Comparison of ENCODE assay signal across 9 mouse cellular contexts in genomic region chr5:134901012-134901643, GRCm38 (mm10). TPM values are rescaled to one million over a fixed set of nuclear protein-coding genes. Genes with fewer than 3 reads are reported as not detected.
DNase-seq lines count a peak whose midpoint lies in the region; ATAC-seq and TF ChIP-seq lines count a peak whose summit lies in the region.
"Had no signal": no experiment of that assay in that cellular context is flagged by ENCODE, and none has a peak within 500 bp of the region (broad histone marks: within the 10 kb centered on the region; RNA-seq: fewer than 3 reads in every experiment).

No protein-coding gene starts in this region.

- H3K4me2 ChIP-seq in intestine, embryonic 16.5 days (ENCODE audit: low read depth, low read length): no peak overlapping the region
- H3K4me2 ChIP-seq: liver, embryonic 13.5 days had no signal

- H3K4me1 ChIP-seq in intestine, embryonic 16.5 days (ENCODE audit: control insufficient read depth, insufficient read depth, low read length): peaks cover 13% of the 10 kb centered on the region
- H3K4me1 ChIP-seq in limb, embryonic 10.5 days: peaks cover 40% of the 10 kb centered on the region
- H3K4me1 ChIP-seq: liver, embryonic 13.5 days had no signal

- no peak overlapping the region for H3K9ac ChIP-seq in intestine, embryonic 16.5 days (ENCODE audit: low read depth, low read length)
- H3K9ac ChIP-seq: liver, embryonic 13.5 days had no signal

- intact Hi-C loops in left cerebral cortex, postnatal 10 days (cut with DNase I): loop anchor here (5.0 kb wide), 1 partner anchor 154 kb away; the partner anchor contains the start of gene Eln

- H3K36me3 ChIP-seq in intestine, embryonic 16.5 days (ENCODE audit: control insufficient read depth, insufficient read depth, low read length): no peaks in the 10 kb centered on the region
- H3K36me3 ChIP-seq in limb, embryonic 10.5 days: no peaks in the 10 kb centered on the region
- H3K36me3 ChIP-seq: liver, embryonic 13.5 days had no signal

- CTCF ChIA-PET in Patski (lab: Charles Lee): interaction anchor here (1.1 to 2.2 kb wide), 2 partner anchors 154 to 167 kb away, joined by 3 to 11 read pairs; partner anchors contain the start of gene Eln

- in situ Hi-C loops in Patski (cut with MboI; ENCODE audit: low pct_unique_long_range_greater_than_20kb): loop anchor here (5.0 to 10.0 kb wide), 2 partner anchors 154 to 406 kb away; partner anchors contain the start of gene Eln

- H3K27me3 ChIP-seq in Patski: peaks cover 11% of the 10 kb centered on the region
- no peaks in the 10 kb centered on the region for H3K27me3 ChIP-seq in intestine, embryonic 16.5 days (replicated peaks; ENCODE audit: control insufficient read depth, insufficient read depth, low read length)
- H3K27me3 ChIP-seq in limb, embryonic 10.5 days (ENCODE audit: low read depth, poor library complexity, severe bottlenecking): no peaks in the 10 kb centered on the region

- no peak overlapping the region for H3K27ac ChIP-seq in intestine, embryonic 16.5 days (ENCODE audit: low read length)
- peak overlapping the region; percentile 19; the same call in 1 of the 2 replicates for H3K27ac ChIP-seq in limb, embryonic 10.5 days
- H3K27ac ChIP-seq: liver, embryonic 13.5 days had no signal

- no peaks in the 10 kb centered on the region for H3K9me3 ChIP-seq in intestine, embryonic 16.5 days (ENCODE audit: control insufficient read depth, low read length)
- H3K9me3 ChIP-seq in limb, embryonic 10.5 days (replicated peaks): no peaks in the 10 kb centered on the region
- H3K9me3 ChIP-seq: liver, embryonic 13.5 days had no signal

- no peak for ATAC-seq in Patski
- peak; percentile 65 for ATAC-seq in intestine, embryonic 16.5 days
- no peak for ATAC-seq in erythroblast, adult 5-6 weeks (replicated peaks; ENCODE audit: low FRiP score, poor library complexity, severe bottlenecking)

- TF ChIP-seq CTCF in Patski (IDR thresholded peaks at IDR 0.05): no peak

- no peak overlapping the region for H3K4me3 ChIP-seq in intestine, embryonic 16.5 days (ENCODE audit: low read length)
- no peak overlapping the region for H3K4me3 ChIP-seq in limb, embryonic 10.5 days
- H3K4me3 ChIP-seq: liver, embryonic 13.5 days had no signal

- POLR2A ChIA-PET in Patski (lab: Charles Lee): no interaction called here

- WGBS in intestine, embryonic 16.5 days: 33% methylated on average over 12 of the region's 12 CpGs
- 47% methylated on average over 12 of the region's 12 CpGs for WGBS in limb, embryonic 10.5 days

- DNase-seq in left cerebral cortex, postnatal 10 days (ENCODE audit: extremely low spot score in 1 of 2, low spot score in 2 of 2): peak; percentile 46 to 55
- no peak for DNase-seq in left cerebral cortex, adult 11 months (ENCODE audit: low spot score)
- DNase-seq in Patski (ENCODE audit: low read depth, low spot score): peak; percentile 24
- peak; percentile 77 for DNase-seq in embryo, embryonic 11 days
- peak; percentile 56 for DNase-seq in limb, embryonic 10.5 days (ENCODE audit: low spot score)
- peak; percentile 39 for DNase-seq in right cerebral cortex, postnatal 4 days
- DNase-seq: liver, embryonic 13.5 days had no signal

RNA-seq across cellular contexts. Expression of gene Tmem270, which starts 5.4 kb away (rescaled TPM):
- total RNA-seq in left cerebral cortex, postnatal 10 days (2021): not detected
- not detected for polyA plus RNA-seq in Patski (2021)
- not detected in 2 replicates for polyA plus RNA-seq in intestine, embryonic 16.5 days (2015; fragmentation: Nextera tagmentation; extraction: Ambion mirVana)
- polyA plus RNA-seq in limb, embryonic 10.5 days (2016; fragmentation: Nextera tagmentation; extraction: Ambion mirVana): not detected in 2 replicates
- total RNA-seq in erythroblast, adult 5-6 weeks (2015; ENCODE audit: low replicate concordance): 0.96 TPM in 1 of 2 replicates, not detected in the other
- not detected in 2 replicates for total RNA-seq in erythroblast, adult 5-6 weeks (2017; ENCODE audit: low replicate concordance)
- polyA plus RNA-seq: liver, embryonic 13.5 days had no signal

RNA-seq across cellular contexts. Expression of gene Cldn13, which starts 14.2 kb away (rescaled TPM):
- not detected for total RNA-seq in left cerebral cortex, postnatal 10 days (2021)
- polyA plus RNA-seq in Patski (2021): not detected
- polyA plus RNA-seq in intestine, embryonic 16.5 days (2015; fragmentation: Nextera tagmentation; extraction: Ambion mirVana): 2.1 and 6.4 TPM in 2 replicates
- polyA plus RNA-seq in limb, embryonic 10.5 days (2016; fragmentation: Nextera tagmentation; extraction: Ambion mirVana): 2.1 and 2.3 TPM in 2 replicates
- total RNA-seq in erythroblast, adult 5-6 weeks (2015; ENCODE audit: low replicate concordance): 411 and 506 TPM in 2 replicates
- total RNA-seq in erythroblast, adult 5-6 weeks (2017; ENCODE audit: low replicate concordance): 369 and 379 TPM in 2 replicates

RNA-seq across cellular contexts. Expression of gene Mettl27, which starts 31.0 kb away (rescaled TPM):
- total RNA-seq in left cerebral cortex, postnatal 10 days (2021): 1 to 10 TPM; 8.7 to 8.9 TPM
- 27.5 TPM for polyA plus RNA-seq in Patski (2021)
- 27.2 TPM in 2 replicates for polyA plus RNA-seq in intestine, embryonic 16.5 days (2015; fragmentation: Nextera tagmentation; extraction: Ambion mirVana)
- 11.0 and 16.5 TPM in 2 replicates for polyA plus RNA-seq in limb, embryonic 10.5 days (2016; fragmentation: Nextera tagmentation; extraction: Ambion mirVana)
- total RNA-seq in erythroblast, adult 5-6 weeks (2015; ENCODE audit: low replicate concordance): 70.4 and 120 TPM in 2 replicates
- total RNA-seq in erythroblast, adult 5-6 weeks (2017; ENCODE audit: low replicate concordance): 62.4 and 85.2 TPM in 2 replicates

RNA-seq across cellular contexts. Expression of gene Cldn4, which starts 45.6 kb away (rescaled TPM):
- total RNA-seq in left cerebral cortex, postnatal 10 days (2021): not detected
- 0.09 TPM for polyA plus RNA-seq in Patski (2021)
- polyA plus RNA-seq in intestine, embryonic 16.5 days (2015; fragmentation: Nextera tagmentation; extraction: Ambion mirVana): 48.7 and 54.2 TPM in 2 replicates
- polyA plus RNA-seq in limb, embryonic 10.5 days (2016; fragmentation: Nextera tagmentation; extraction: Ambion mirVana): 9.8 and 10.0 TPM in 2 replicates
- not detected in 2 replicates for total RNA-seq in erythroblast, adult 5-6 weeks (2015; ENCODE audit: low replicate concordance)
- total RNA-seq in erythroblast, adult 5-6 weeks (2017; ENCODE audit: low replicate concordance): not detected in 2 replicates
